In the genomic region with DNA sequence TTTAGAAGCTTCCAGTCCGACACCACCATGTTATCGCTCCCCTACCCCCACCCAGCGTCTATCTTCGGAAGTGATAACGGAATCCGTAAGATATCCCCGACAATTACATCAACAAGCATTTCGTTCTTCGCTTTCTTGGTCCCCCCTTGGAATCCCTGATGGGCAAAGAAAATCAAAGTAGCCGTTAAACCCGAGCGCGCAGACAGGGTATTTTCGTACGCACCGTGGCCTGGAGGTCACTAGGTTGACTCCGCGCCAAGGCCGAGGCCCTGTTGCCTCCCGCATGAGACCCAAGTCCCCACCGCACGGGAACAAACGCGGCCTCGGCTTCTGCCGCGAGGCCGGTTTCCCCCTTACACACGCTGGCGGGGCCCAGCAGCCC, we compare ENCODE assay signal across 8 mouse cellular contexts. TPM values are rescaled to one million over a fixed set of nuclear protein-coding genes. Genes with fewer than 3 reads are reported as not detected.
A peak's percentile ranks its signal among the peaks of the same experiment; 100 is the strongest.
DNase-seq lines count a peak whose midpoint lies in the region; ATAC-seq and TF ChIP-seq lines count a peak whose summit lies in the region.

No protein-coding gene starts in this region.

- no peaks in the 10 kb centered on the region for H3K36me3 ChIP-seq in kidney, postnatal 0 days (ENCODE audit: insufficient read depth, low read length)
- peaks cover 10% of the 10 kb centered on the region; the same call in 1 of the 2 replicates for H3K36me3 ChIP-seq in embryonic facial prominence, embryonic 12.5 days
- H3K36me3 ChIP-seq in limb, embryonic 10.5 days: peaks cover 35% of the 10 kb centered on the region
- no peaks in the 10 kb centered on the region for H3K36me3 ChIP-seq in midbrain, embryonic 16.5 days (ENCODE audit: control insufficient read depth, insufficient read depth, low read length)

- ATAC-seq in kidney, postnatal 0 days (replicated peaks; ENCODE audit: low FRiP score, low read depth): peak; percentile 9
- peak; percentile 0; the same call in 1 of the 2 replicates for ATAC-seq in embryonic facial prominence, embryonic 12.5 days (ENCODE audit: insufficient number of reproducible peaks, insufficient read depth, low FRiP score, low TSS enrichment)
- no peak for ATAC-seq in midbrain, embryonic 16.5 days

- peak; percentile 1; the same call in 1 of the 2 replicates for TF ChIP-seq CTCF in kidney, postnatal 0 days (IDR thresholded peaks at IDR 0.05; ENCODE audit: low read depth)

- H3K4me2 ChIP-seq in kidney, postnatal 0 days (ENCODE audit: low read length): peak overlapping the region; percentile 67
- H3K4me2 ChIP-seq in embryonic facial prominence, embryonic 12.5 days (replicated peaks): peak overlapping the region; percentile 76
- peak overlapping the region; percentile 80 for H3K4me2 ChIP-seq in midbrain, embryonic 16.5 days (ENCODE audit: low read length)

- no peaks in the 10 kb centered on the region for H3K27me3 ChIP-seq in kidney, postnatal 0 days (ENCODE audit: insufficient read depth, low read length)
- H3K27me3 ChIP-seq in embryonic facial prominence, embryonic 12.5 days: no peaks in the 10 kb centered on the region
- no peaks in the 10 kb centered on the region for H3K27me3 ChIP-seq in limb, embryonic 10.5 days (ENCODE audit: low read depth, poor library complexity, severe bottlenecking)
- H3K27me3 ChIP-seq in midbrain, embryonic 16.5 days (ENCODE audit: control insufficient read depth, insufficient read depth, low read depth, low read length): no peaks in the 10 kb centered on the region

- H3K9me3 ChIP-seq in kidney, postnatal 0 days (replicated peaks; ENCODE audit: low read length): no peaks in the 10 kb centered on the region
- H3K9me3 ChIP-seq in embryonic facial prominence, embryonic 12.5 days: no peaks in the 10 kb centered on the region
- H3K9me3 ChIP-seq in limb, embryonic 10.5 days (replicated peaks): no peaks in the 10 kb centered on the region
- H3K9me3 ChIP-seq in midbrain, embryonic 16.5 days (replicated peaks; ENCODE audit: control insufficient read depth, low read length, poor library complexity, severe bottlenecking): no peaks in the 10 kb centered on the region

- peak; percentile 74 for DNase-seq in kidney, postnatal 0 days (ENCODE audit: low spot score)
- no peak for DNase-seq in kidney, adult 18-20 months
- peak; percentile 61 for DNase-seq in MN1 (ENCODE audit: low spot score)
- DNase-seq in limb, embryonic 10.5 days (ENCODE audit: low spot score): no peak
- DNase-seq in urinary bladder, postnatal 10 days (ENCODE audit: low spot score): no peak
- DNase-seq in B cell, adult 2 months: no peak

- peaks cover 25% of the 10 kb centered on the region for H3K4me1 ChIP-seq in kidney, postnatal 0 days (replicated peaks; ENCODE audit: insufficient read depth, low read length)
- H3K4me1 ChIP-seq in embryonic facial prominence, embryonic 12.5 days: peaks cover 23% of the 10 kb centered on the region
- peaks cover 28% of the 10 kb centered on the region for H3K4me1 ChIP-seq in limb, embryonic 10.5 days
- H3K4me1 ChIP-seq in midbrain, embryonic 16.5 days (ENCODE audit: control insufficient read depth, insufficient read depth, low read length): peaks cover 38% of the 10 kb centered on the region

- under 1% methylated on average over 30 of the region's 30 CpGs for WGBS in kidney, postnatal 0 days
- under 1% methylated on average over 30 of the region's 30 CpGs for WGBS in embryonic facial prominence, embryonic 12.5 days
- under 1% methylated on average over 30 of the region's 30 CpGs for WGBS in limb, embryonic 10.5 days
- WGBS in midbrain, embryonic 16.5 days: under 1% methylated on average over 30 of the region's 30 CpGs

- peak overlapping the region; percentile 98 for H3K9ac ChIP-seq in kidney, postnatal 0 days (ENCODE audit: low read depth, low read length)
- H3K9ac ChIP-seq in embryonic facial prominence, embryonic 12.5 days: peak overlapping the region; percentile 97
- H3K9ac ChIP-seq in midbrain, embryonic 16.5 days (ENCODE audit: low read depth, low read length): peak overlapping the region; percentile 95

- H3K4me3 ChIP-seq in kidney, postnatal 0 days (replicated peaks; ENCODE audit: low read depth, low read length): peak overlapping the region; percentile 87
- H3K4me3 ChIP-seq in embryonic facial prominence, embryonic 12.5 days: peak overlapping the region; percentile 88
- H3K4me3 ChIP-seq in limb, embryonic 10.5 days: peak overlapping the region; percentile 76
- H3K4me3 ChIP-seq in midbrain, embryonic 16.5 days (ENCODE audit: low read depth, low read length): peak overlapping the region; percentile 94

- peak overlapping the region; percentile 99 for H3K27ac ChIP-seq in kidney, postnatal 0 days
- H3K27ac ChIP-seq in embryonic facial prominence, embryonic 12.5 days: peak overlapping the region; percentile 96
- peak overlapping the region; percentile 96 for H3K27ac ChIP-seq in limb, embryonic 10.5 days
- peak overlapping the region; percentile 97 for H3K27ac ChIP-seq in midbrain, embryonic 16.5 days (ENCODE audit: low read length)

RNA-seq across cellular contexts. Expression of a gene that starts 0.4 kb away (rescaled TPM):
- 367 and 400 TPM in 2 replicates for polyA plus RNA-seq in kidney, postnatal 0 days (2015; fragmentation: Nextera tagmentation; extraction: Ambion mirVana)
- 778 and 818 TPM in 2 replicates for polyA plus RNA-seq in embryonic facial prominence, embryonic 12.5 days (2016; fragmentation: Nextera tagmentation; extraction: Ambion mirVana)
- polyA plus RNA-seq in limb, embryonic 10.5 days (2016; fragmentation: Nextera tagmentation; extraction: Ambion mirVana): 898 and 916 TPM in 2 replicates
- polyA plus RNA-seq in midbrain, embryonic 16.5 days (2015; fragmentation: Nextera tagmentation; extraction: Ambion mirVana): 449 and 518 TPM in 2 replicates

RNA-seq across cellular contexts. Expression of a gene that starts 7.0 kb away (rescaled TPM):
- polyA plus RNA-seq in kidney, postnatal 0 days (2015; fragmentation: Nextera tagmentation; extraction: Ambion mirVana): 51.1 and 51.2 TPM in 2 replicates
- 72.3 and 75.9 TPM in 2 replicates for polyA plus RNA-seq in embryonic facial prominence, embryonic 12.5 days (2016; fragmentation: Nextera tagmentation; extraction: Ambion mirVana)
- polyA plus RNA-seq in limb, embryonic 10.5 days (2016; fragmentation: Nextera tagmentation; extraction: Ambion mirVana): 116 and 121 TPM in 2 replicates
- polyA plus RNA-seq in midbrain, embryonic 16.5 days (2015; fragmentation: Nextera tagmentation; extraction: Ambion mirVana): 45.9 and 46.5 TPM in 2 replicates

Comparison
In these comparisons a context has a peak if more than half of its experiments do, and no peak if none do; other contexts are left out.
1. DNase-seq: peak in kidney, postnatal 0 days (single experiment) and MN1 (single experiment); none in kidney, adult 18-20 months (single experiment), limb, embryonic 10.5 days (single experiment), urinary bladder, postnatal 10 days (single experiment) and B cell, adult 2 months (0 of 2).
2. Peak in every context shown above with its lines, with median percentiles within 50 percentile points of each other: H3K27ac ChIP-seq, H3K4me2 ChIP-seq, H3K4me3 ChIP-seq and H3K9ac ChIP-seq.